Mouse (Mus musculus) forebrain, embryonic 16.5 days (tissue): ENCODE data around the gene Ifi35. TPM values are rescaled to one million over a fixed set of nuclear protein-coding genes. Genes with fewer than 3 reads are reported as not detected.
"Not testable (repeated sequence)": the region's sequence is repeated elsewhere in the genome, so short reads cannot be mapped to it uniquely, and the experiment has no call there.

ENCODE experiments used
- ATAC-seq: fragments of 200-750 bp; cut with Nextera tagmentation; 2 replicates; pipeline ENCODE4 v1.8.0; 2017; ENCODE audit warnings: mild to moderate bottlenecking, moderate library complexity
- H3K27ac ChIP-seq: fragments of 300-500 bp; sonication (generic); 2 replicates; pipeline ENCODE4 v1.5.1; 2014; ENCODE audit warnings: low read length, control low read depth
- H3K27me3 ChIP-seq: fragments of 300-500 bp; sonication (generic); replicated peaks from 2 replicates; pipeline ENCODE4 v1.6.1; 2014; ENCODE audit warnings: low read length; ENCODE audit not compliant: control insufficient read depth, insufficient read depth
- H3K36me3 ChIP-seq: fragments of 300-500 bp; sonication (generic); 2 replicates; pipeline ENCODE4 v1.6.1; 2014; ENCODE audit not compliant: control insufficient read depth, insufficient read depth
- H3K4me1 ChIP-seq: fragments of 300-500 bp; sonication (generic); replicated peaks from 2 replicates; pipeline ENCODE4 v1.6.1; 2014; ENCODE audit warnings: low read length; ENCODE audit not compliant: control insufficient read depth, insufficient read depth
- H3K4me2 ChIP-seq: fragments of 300-500 bp; sonication (generic); 2 replicates; pipeline ENCODE4 v1.6.1; 2014; ENCODE audit warnings: mild to moderate bottlenecking, low read length, control low read depth
- H3K4me3 ChIP-seq: fragments of 300-500 bp; sonication (generic); replicated peaks from 2 replicates; pipeline ENCODE4 v1.5.1; 2014; ENCODE audit warnings: mild to moderate bottlenecking, low read length, control low read depth
- H3K9ac ChIP-seq: fragments of 300-500 bp; sonication (generic); replicated peaks from 2 replicates; pipeline ENCODE4 v1.6.1; 2014; ENCODE audit warnings: low read depth, low read length, control low read depth
- H3K9me3 ChIP-seq: fragments of 300-500 bp; sonication (generic); 2 replicates; pipeline ENCODE4 v1.6.1; 2016; ENCODE audit warnings: low read length; ENCODE audit not compliant: control insufficient read depth
- WGBS: fragments of 180-500 bp; shearing (Covaris S2); extraction: QIAGEN DNeasy Blood & Tissue Kit; methylation state at CpG from one replicate; pipeline ENCODE4 v1.1.7; 2014; 5-methylcytosine and 5-hydroxymethylcytosine counted together
- polyA plus RNA-seq: library from polyadenylated mRNA; unstranded; fragments of >200 nt; fragmentation: Nextera tagmentation; extraction: Ambion mirVana; gene quantifications from 2 replicates; pipeline ENCODE4 v1.2.1, GENCODE M21; 2015

Gene Ifi35
- polyA plus RNA-seq, 1 experiment from 2014 or later: 2.2 TPM

DNA sequence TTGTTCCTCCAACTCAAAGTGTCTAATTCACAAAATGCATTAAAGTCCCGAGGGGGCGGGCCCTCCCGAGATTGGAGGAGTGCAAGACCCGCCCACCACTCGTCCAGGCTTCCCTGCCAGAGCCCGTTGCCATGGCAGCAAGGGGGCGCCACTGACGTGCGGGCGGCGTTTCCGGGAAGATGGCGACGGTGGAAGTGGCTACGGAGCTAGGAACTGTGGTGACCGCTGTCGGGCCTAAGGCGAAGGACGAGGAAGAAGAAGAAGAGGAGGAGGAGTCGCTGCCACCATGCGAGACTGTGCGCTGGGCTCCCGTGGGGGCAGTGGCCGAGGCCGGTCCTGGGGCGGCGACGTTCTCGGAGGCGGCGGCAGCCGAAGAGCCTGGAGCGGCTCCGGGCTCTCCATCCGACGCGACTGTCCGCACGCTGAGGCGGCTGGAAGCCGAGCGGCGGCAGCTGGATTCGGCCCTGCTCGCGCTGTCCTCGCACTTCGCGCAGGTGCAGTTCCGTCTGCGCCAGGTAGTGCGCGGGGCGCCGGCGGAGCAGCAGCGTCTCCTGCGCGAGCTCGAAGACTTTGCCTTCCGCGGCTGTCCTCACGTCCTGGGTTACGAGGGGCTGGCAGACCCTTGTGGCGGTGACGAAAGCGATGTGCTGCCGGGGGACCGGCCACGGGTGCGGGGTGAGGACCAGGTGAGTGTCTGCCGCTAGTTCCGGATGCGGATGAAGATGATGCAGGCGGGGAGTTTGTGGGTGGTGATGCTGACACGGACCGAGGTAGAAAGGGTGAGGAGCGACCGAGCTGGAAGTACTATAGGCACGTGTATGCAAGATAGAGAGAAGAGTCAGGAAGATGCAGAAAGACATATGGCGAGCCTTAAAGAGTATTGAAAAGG, 23.0 kb upstream of the Ifi35 start, which contains the start of the genes Rundc1 and Ptges3l:
Gene Rundc1 (plus strand): TSS at position 161 of the 889 bp plus-strand sequence.
Gene Ptges3l (minus strand): TSS at position 409 of the 889 bp plus-strand sequence.
- under 1% methylated on average over 81 of the region's 81 CpGs for WGBS
- Histone ChIP-seq H3K4me2 (peak within 1 kb of the TSS; percentile 92), H3K27ac (peak within 1 kb of the TSS; percentile 87), H3K9ac (peak within 1 kb of the TSS; percentile 82), H3K27me3 (no peaks in the 10 kb centered on the region), H3K9me3 (no peaks in the 10 kb centered on the region), H3K36me3 (peaks cover 3% of the 10 kb centered on the region; the same call in 1 of the 2 replicates), H3K4me1 (peaks cover 25% of the 10 kb centered on the region), H3K4me3 (peak within 1 kb of the TSS; percentile 97)
- ATAC-seq: peak; percentile 97

DNA sequence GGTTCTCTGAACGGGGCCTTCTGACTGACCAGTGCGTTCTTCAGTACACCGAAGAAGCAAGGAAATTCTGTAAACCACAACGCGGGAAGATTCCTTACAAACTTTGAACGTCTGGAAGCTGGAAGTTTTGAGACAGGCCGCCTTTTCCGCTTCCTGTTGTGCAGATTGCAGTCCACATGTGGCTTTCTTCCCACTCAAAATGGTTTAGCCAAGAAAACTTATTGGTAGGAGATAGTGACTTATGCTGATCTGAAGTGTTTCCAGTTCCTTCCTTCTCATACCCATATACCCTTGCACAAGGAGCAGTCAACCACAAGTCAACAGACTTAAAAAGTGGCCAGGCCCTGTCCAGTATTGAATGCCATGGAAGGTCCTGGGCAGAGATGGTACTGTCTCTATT, 22.0 kb upstream of the Ifi35 start:
- no peak overlapping the region for H3K27ac ChIP-seq
- H3K27me3 ChIP-seq: no peaks in the 10 kb centered on the region
- H3K4me2 ChIP-seq: peak overlapping the region; percentile 92
- no peak for ATAC-seq
- peak overlapping the region; percentile 97 for H3K4me3 ChIP-seq
- H3K9me3 ChIP-seq: no peaks in the 10 kb centered on the region
- no peak overlapping the region; the same call in 1 of the 2 replicates for H3K9ac ChIP-seq
- peaks cover 25% of the 10 kb centered on the region for H3K4me1 ChIP-seq
- 63% methylated on average over 8 of the region's 8 CpGs for WGBS
- H3K36me3 ChIP-seq: peaks cover 8% of the 10 kb centered on the region

GRCm38 (mm10) chr11:101431327-101431726, 16.9 kb upstream of the Ifi35 start:
- peaks cover 20% of the 10 kb centered on the region for H3K36me3 ChIP-seq
- no peaks in the 10 kb centered on the region for H3K9me3 ChIP-seq
- H3K27ac ChIP-seq: no peak overlapping the region
- peaks cover 8% of the 10 kb centered on the region for H3K4me1 ChIP-seq
- no peak overlapping the region for H3K4me2 ChIP-seq
- no peak overlapping the region for H3K4me3 ChIP-seq
- no peak overlapping the region for H3K9ac ChIP-seq
- H3K27me3 ChIP-seq: no peaks in the 10 kb centered on the region
- no peak for ATAC-seq
- 92% methylated on average over 9 of the region's 9 CpGs for WGBS

DNA sequence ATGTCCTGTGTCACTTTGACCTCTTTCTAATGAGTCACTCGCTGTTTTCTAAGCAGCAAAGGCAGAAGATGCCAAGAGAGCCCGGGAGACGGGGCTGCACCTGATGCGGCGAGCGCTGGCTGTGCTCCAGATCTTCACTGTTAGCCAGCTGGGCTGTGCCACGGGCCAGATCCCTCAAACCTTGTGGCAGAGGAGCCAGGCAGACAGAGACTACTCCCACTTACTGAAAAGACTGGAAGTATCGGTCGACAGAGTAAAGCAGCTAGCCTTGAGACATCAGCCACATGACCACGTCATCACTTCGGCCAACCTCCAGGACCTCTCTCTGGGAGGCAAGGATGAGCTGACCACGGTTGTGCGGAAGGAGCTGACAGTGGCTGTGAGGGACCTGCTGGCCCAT, 14.8 kb upstream of the Ifi35 start:
- no peak overlapping the region for H3K27ac ChIP-seq
- no peak for ATAC-seq
- no peaks in the 10 kb centered on the region for H3K27me3 ChIP-seq
- H3K4me2 ChIP-seq: no peak overlapping the region
- H3K9ac ChIP-seq: no peak overlapping the region
- H3K9me3 ChIP-seq: no peaks in the 10 kb centered on the region
- no peak overlapping the region for H3K4me3 ChIP-seq
- H3K4me1 ChIP-seq: no peaks in the 10 kb centered on the region
- 71% methylated on average over 13 of the region's 13 CpGs for WGBS
- peaks cover 20% of the 10 kb centered on the region for H3K36me3 ChIP-seq

- no peak overlapping the region for H3K4me3 ChIP-seq
- no peaks in the 10 kb centered on the region for H3K27me3 ChIP-seq
- peaks cover 14% of the 10 kb centered on the region; the same call in 1 of the 2 replicates for H3K36me3 ChIP-seq
- H3K4me1 ChIP-seq: no peaks in the 10 kb centered on the region
- 87% methylated on average over 4 of the region's 4 CpGs for WGBS
- no peak for ATAC-seq
- no peak overlapping the region for H3K4me2 ChIP-seq
- H3K9me3 ChIP-seq: no peaks in the 10 kb centered on the region
- H3K9ac ChIP-seq: no peak overlapping the region
- H3K27ac ChIP-seq: no peak overlapping the region
Observed at GRCm38 (mm10) chr11:101435831-101436230, 12.4 kb upstream of the Ifi35 start.

DNA sequence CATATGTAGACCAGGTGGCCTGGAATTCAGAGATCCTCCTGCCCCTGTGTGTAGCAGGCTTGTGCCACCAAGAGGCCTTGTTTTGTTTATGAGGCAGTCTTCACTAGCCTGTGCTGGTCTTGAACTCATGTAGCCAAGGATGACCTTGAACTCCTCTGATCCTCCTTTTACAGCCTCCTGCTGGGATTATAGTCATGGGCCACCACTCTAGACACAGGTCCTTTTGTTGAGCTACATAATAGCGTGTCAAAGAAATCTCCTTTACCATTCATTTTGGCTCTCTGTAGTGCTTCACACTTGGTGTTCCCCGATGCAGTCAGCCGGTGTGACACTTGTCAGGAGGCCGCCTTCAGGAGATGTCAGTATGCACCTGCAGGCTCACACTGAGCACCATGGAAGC, 11.3 kb upstream of the Ifi35 start:
- Histone ChIP-seq H3K9ac (no peak overlapping the region), H3K27ac (no peak overlapping the region), H3K4me3 (no peak overlapping the region), H3K4me2 (no peak overlapping the region), H3K9me3 (no peaks in the 10 kb centered on the region), H3K27me3 (no peaks in the 10 kb centered on the region), H3K4me1 (no peaks in the 10 kb centered on the region), H3K36me3 (0 out of 2 replicates have a peak, but pooled peaks cover 6% of the 10 kb centered on the region)
- ATAC-seq: no peak
- 50% methylated on average over 4 of the region's 4 CpGs for WGBS

DNA sequence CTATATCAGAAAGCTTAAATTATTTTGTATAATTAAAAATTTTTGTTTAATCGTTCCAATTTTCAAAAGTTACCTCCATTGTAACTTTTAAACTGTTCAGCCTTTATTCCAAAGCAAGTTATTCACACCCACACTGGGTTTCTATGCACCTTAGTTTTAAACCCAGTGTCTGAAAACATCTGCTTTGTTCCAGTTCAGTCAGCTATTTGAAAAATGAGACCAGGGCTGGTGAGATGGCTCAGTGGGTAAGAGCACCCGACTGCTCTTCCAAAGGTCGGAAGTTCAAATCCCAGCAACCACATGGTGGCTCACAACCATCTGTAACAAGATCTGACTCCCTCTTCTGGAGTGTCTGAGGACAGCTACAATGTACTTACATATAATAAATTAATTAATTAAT, 10.2 kb upstream of the Ifi35 start:
- not testable (repeated sequence) for H3K4me1 ChIP-seq, H3K27ac ChIP-seq, ATAC-seq, H3K9ac ChIP-seq, H3K4me3 ChIP-seq, H3K27me3 ChIP-seq, H3K9me3 ChIP-seq, H3K4me2 ChIP-seq, H3K36me3 ChIP-seq
- WGBS: 66% methylated on average over 3 of the region's 3 CpGs

DNA sequence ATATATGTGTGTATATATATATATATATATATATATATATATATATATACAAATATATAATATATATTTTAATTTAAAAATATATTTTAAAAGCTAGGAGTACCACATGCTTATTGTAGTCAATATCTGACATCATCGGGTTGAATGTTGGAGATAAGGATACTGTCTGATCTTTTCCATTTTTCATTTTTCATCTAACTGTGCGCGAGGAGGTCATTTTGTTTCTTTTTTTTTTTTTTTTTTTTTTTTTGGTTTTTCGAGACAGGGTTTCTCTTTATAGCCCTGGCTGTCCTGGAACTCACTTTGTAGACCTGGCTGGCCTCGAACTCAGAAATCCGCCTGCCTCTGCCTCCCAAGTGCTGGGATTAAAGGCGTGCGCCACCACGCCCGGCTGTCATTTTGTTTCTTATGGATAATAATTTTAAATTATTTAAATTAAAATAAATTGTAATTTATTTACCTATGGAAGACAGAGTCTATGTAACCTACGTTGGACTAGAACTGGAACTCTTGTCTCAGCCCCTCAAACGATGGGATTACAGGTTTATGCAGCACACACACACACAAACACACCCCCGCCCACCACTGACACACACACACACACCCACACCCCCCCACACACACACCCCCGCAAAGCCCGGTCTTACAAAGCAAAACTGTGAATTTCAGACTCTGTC, 6.6 kb upstream of the Ifi35 start:
- ATAC-seq, H3K27me3 ChIP-seq, H3K36me3 ChIP-seq, H3K9me3 ChIP-seq, H3K9ac ChIP-seq, H3K27ac ChIP-seq: not testable (repeated sequence)
- H3K4me1 ChIP-seq: peaks cover 12% of the 10 kb centered on the region
- H3K4me2 ChIP-seq: peak overlapping the region; percentile 32
- 35% methylated on average over 14 of the region's 15 CpGs for WGBS
- peak overlapping the region; percentile 27 for H3K4me3 ChIP-seq

GRCm38 (mm10) chr11:101442127-101442693, 6.0 kb upstream of the Ifi35 start, which contains the start of gene Rpl27:
Rpl27 (plus strand) TSS chr11:101442298.
- under 1% methylated on average over 42 of the region's 42 CpGs for WGBS
- Histone ChIP-seq H3K4me1 (peaks cover 12% of the 10 kb centered on the region), H3K9ac (peak within 1 kb of the TSS; percentile 92), H3K4me3 (peak within 1 kb of the TSS; percentile 88), H3K36me3 (peaks cover 10% of the 10 kb centered on the region; the same call in 1 of the 2 replicates), H3K9me3 (no peaks in the 10 kb centered on the region), H3K27ac (peak within 1 kb of the TSS; percentile 79), H3K27me3 (no peaks in the 10 kb centered on the region), H3K4me2 (peak within 1 kb of the TSS; percentile 98)
- peak; percentile 99 for ATAC-seq
